Mouse (Mus musculus) forebrain, embryonic 12.5 days (tissue): ENCODE measurements at regions not wholly inside any gene's neighbourhood (a gene's known extent, or its start where the extent isn't known, plus 50 kb on each side); places are given as distances from the start of the nearest gene placed in this dataset.

Experiments used
- ATAC-seq: fragments of 200-750 bp; cut with Nextera tagmentation; 2 replicates; pipeline ENCODE4 v1.8.0; 2017; ENCODE audit warnings: moderate TSS enrichment; ENCODE audit not compliant: low FRiP score
- H3K27ac ChIP-seq: fragments of 300-500 bp; sonication (generic); 2 replicates; pipeline ENCODE4 v1.5.1; 2016; ENCODE audit warnings: mild to moderate bottlenecking
- H3K27me3 ChIP-seq: fragments of 300-500 bp; sonication (generic); 2 replicates; pipeline ENCODE4 v1.6.1; 2016; ENCODE audit warnings: mild to moderate bottlenecking
- H3K36me3 ChIP-seq: fragments of 300-500 bp; sonication (generic); replicated peaks from 2 replicates; pipeline ENCODE4 v1.6.1; 2016; ENCODE audit warnings: mild to moderate bottlenecking
- H3K4me1 ChIP-seq: fragments of 300-500 bp; sonication (generic); 2 replicates; pipeline ENCODE4 v1.6.1; 2016
- H3K4me2 ChIP-seq: fragments of 300-500 bp; sonication (generic); 2 replicates; pipeline ENCODE4 v1.6.1; 2016; ENCODE audit warnings: mild to moderate bottlenecking, moderate library complexity
- H3K4me3 ChIP-seq: fragments of 300-500 bp; sonication (generic); replicated peaks from 2 replicates; pipeline ENCODE4 v1.5.1; 2016; ENCODE audit warnings: mild to moderate bottlenecking
- H3K9ac ChIP-seq: fragments of 300-500 bp; sonication (generic); 2 replicates; pipeline ENCODE4 v1.6.1; 2016; ENCODE audit warnings: mild to moderate bottlenecking
- H3K9me3 ChIP-seq: fragments of 300-500 bp; sonication (generic); 2 replicates; pipeline ENCODE4 v1.6.1; 2016
- WGBS: fragments of 180-500 bp; shearing (Covaris S2); methylation state at CpG from one replicate; pipeline ENCODE4 v1.1.7; 2016; 5-methylcytosine and 5-hydroxymethylcytosine counted together

DNA sequence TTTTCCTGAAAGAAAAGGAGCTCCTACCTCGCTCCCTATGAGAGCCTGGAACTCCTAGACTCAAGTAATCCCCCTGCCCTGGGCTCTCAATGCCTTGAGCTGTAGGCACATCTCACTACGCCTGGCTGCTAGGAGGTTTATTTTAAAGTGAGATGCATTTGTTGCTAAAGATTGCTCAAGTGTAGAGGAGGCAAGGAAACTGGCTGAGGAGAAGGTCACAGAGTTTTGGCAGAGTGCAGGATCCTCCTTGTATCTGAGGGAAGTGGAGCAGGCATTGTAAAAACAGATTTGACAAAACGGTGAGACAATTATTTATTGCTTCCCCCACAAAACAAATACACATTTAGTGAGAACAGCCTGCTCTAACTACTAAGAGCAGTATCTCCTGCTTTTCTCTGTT lies 228.7 kb downstream of the Gm5426 start:
- no peaks in the 10 kb centered on the region for H3K9me3 ChIP-seq
- no peaks in the 10 kb centered on the region for H3K27me3 ChIP-seq
- no peaks in the 10 kb centered on the region for H3K4me1 ChIP-seq
- H3K9ac ChIP-seq, result no peak overlapping the region
- no peak overlapping the region for H3K4me3 ChIP-seq
- 72% methylated on average over 3 of the region's 3 CpGs for WGBS
- no peak overlapping the region for H3K27ac ChIP-seq
- no peak for ATAC-seq
- no peaks in the 10 kb centered on the region for H3K36me3 ChIP-seq
- no peak overlapping the region for H3K4me2 ChIP-seq

DNA sequence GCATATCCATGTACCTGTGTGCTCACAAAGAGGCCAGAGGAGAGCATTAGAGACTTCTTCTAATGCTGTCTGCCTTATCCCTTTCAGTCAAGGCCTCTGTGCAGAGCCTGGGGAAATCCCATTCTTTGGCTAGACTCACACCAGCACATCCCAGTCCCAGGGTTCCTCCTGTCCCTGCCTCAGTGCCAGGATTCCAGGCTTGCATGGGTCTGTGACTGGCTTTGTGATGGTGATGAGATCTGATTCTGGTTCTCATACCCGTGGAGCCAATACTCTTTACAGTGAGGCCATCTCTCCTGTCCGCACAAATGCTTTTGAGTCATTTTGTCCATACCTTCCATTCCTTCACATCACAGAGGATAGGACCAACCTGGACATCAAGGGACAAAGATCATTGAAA lies 230.5 kb downstream of the Gm5426 start:
- Histone ChIP-seq H3K9ac (no peak overlapping the region), H3K27ac (no peak overlapping the region), H3K4me1 (peaks cover 10% of the 10 kb centered on the region), H3K27me3 (no peaks in the 10 kb centered on the region), H3K36me3 (no peaks in the 10 kb centered on the region), H3K9me3 (no peaks in the 10 kb centered on the region), H3K4me2 (no peak overlapping the region), H3K4me3 (no peak overlapping the region)
- 87% methylated on average over 2 of the region's 2 CpGs for WGBS
- ATAC-seq, result no peak

DNA sequence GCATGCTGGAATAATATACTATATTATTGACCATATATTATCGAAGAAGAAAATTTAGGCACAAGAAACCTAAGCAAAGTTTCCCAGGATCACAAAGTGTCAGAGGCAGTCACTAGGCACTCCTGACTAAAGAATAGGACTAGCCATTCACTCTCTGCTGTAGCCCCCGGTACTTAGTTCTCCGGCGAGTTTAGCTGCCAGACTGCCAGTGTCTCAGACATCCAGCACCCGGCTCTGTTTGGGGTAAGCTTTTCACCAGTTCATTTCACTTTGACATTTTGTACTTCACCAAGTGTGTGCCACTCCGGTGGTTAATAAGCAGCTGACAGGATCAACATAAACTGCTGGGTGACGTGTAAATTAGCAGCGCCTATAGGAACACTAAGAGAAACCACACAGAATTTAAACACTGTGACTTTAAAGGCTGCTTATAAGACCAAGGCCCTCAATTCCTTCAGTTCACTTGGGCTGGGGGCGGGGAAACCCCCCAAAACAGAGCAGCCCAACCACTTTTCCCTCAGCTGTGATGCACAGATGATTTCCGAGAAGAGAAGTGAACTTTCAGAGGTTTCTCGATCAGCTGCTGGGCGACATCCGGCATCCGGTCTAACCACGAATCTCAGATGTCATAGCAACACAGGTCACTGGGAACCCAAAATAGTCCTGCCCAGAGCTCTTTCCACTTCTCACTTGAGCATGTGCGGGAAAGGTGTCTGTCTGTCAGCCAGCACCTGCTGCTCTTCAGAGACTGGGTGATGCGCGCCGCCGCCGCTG lies 234.3 kb downstream of the Gm5426 start:
- Histone ChIP-seq H3K27ac (no peak overlapping the region), H3K4me1 (peaks cover 16% of the 10 kb centered on the region), H3K4me2 (no peak overlapping the region), H3K27me3 (no peaks in the 10 kb centered on the region), H3K9ac (no peak overlapping the region), H3K36me3 (no peaks in the 10 kb centered on the region), H3K9me3 (no peaks in the 10 kb centered on the region), H3K4me3 (no peak overlapping the region)
- no peak; the same call in 1 of the 2 replicates for ATAC-seq
- 65% methylated on average over 21 of the region's 21 CpGs for WGBS

DNA sequence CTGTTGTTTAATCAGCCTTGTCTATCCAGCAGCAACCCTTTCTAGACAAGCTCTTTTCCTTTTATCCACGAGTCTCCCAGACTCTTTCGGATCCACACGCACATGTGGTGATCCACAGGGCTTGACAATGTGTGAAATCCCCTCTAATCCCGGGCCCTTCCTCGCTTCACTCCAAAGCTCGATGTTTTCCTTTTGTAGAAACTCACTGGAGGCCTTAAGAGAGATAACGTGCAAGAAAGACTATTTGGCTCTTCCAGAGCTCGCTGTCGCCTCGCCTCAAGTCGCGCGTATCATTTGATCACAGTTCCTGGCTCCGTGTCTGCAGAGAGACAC lies 234.9 kb downstream of the Gm5426 start:
- WGBS, result 68% methylated on average over 14 of the region's 14 CpGs
- H3K4me3 ChIP-seq, result no peak overlapping the region
- peaks cover 16% of the 10 kb centered on the region for H3K4me1 ChIP-seq
- H3K9ac ChIP-seq, result no peak overlapping the region
- H3K9me3 ChIP-seq, result no peaks in the 10 kb centered on the region
- no peaks in the 10 kb centered on the region for H3K36me3 ChIP-seq
- no peak overlapping the region for H3K27ac ChIP-seq
- no peak for ATAC-seq
- no peak overlapping the region for H3K4me2 ChIP-seq
- H3K27me3 ChIP-seq, result no peaks in the 10 kb centered on the region

DNA sequence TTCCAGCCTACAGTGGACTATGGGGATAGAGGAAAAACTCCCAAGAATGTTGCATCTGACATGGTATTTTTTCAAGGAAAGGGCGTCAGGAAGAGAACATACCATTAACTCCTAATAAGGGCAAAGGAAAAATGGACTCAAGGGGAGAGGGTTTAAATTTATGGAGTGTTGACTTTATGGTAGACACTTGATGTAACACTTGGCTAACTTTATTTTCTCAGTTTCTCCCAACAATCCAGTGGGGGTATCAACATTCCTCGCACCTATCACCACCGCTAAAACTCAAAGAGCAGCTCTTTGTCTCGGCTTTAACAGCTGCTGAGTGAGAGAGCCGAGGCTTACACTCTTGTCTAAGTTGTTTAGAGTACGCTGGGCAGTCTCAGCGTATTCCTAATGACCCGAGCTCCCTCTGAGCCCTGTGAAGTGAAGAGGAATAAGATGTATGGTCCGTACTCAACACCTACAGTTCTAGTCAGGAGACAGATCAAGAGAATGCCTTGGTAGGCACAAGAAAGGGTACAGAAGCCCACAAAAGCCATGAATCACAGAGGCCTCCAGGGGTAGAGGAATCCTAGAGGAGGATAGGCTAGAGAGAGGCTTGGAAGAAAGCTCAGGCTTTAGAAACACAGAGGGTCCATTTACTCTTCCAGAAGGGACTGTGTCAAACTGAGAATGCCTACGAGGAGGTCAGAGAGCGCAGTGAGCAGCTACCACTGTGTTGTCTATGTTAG lies 236.4 kb downstream of the Gm5426 start:
- no peaks in the 10 kb centered on the region for H3K36me3 ChIP-seq
- 71% methylated on average over 11 of the region's 11 CpGs for WGBS
- ATAC-seq, result no peak
- no peaks in the 10 kb centered on the region for H3K27me3 ChIP-seq
- no peak overlapping the region for H3K27ac ChIP-seq
- H3K9ac ChIP-seq, result no peak overlapping the region
- H3K9me3 ChIP-seq, result no peaks in the 10 kb centered on the region
- no peak overlapping the region for H3K4me3 ChIP-seq
- no peak overlapping the region for H3K4me2 ChIP-seq
- H3K4me1 ChIP-seq, result peaks cover 16% of the 10 kb centered on the region

DNA sequence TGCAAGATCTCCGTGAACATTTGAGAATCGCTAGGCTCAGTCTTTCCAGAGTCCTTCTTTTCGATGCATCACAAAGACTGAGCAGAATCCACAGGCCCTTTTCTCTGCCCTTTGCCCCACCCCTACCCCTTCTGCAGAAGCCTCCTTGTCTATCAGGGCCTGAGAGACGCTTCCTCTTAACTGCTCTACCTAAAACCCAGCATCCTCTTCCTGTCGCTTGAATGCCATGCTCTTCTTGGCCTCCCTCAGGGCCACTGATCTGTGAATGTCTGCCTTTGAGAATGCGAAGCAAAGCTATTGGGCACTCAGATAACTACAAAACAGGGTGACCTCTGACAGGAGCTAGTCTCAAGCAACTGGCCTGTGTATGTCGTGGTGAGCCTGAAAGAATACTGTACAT lies 237.1 kb downstream of the Gm5426 start:
- Histone ChIP-seq H3K36me3 (no peaks in the 10 kb centered on the region), H3K4me3 (no peak overlapping the region), H3K27ac (no peak overlapping the region), H3K27me3 (no peaks in the 10 kb centered on the region), H3K4me2 (no peak overlapping the region), H3K9me3 (no peaks in the 10 kb centered on the region), H3K9ac (no peak overlapping the region), H3K4me1 (peaks cover 16% of the 10 kb centered on the region)
- ATAC-seq, result no peak
- 76% methylated on average over 7 of the region's 7 CpGs for WGBS

DNA sequence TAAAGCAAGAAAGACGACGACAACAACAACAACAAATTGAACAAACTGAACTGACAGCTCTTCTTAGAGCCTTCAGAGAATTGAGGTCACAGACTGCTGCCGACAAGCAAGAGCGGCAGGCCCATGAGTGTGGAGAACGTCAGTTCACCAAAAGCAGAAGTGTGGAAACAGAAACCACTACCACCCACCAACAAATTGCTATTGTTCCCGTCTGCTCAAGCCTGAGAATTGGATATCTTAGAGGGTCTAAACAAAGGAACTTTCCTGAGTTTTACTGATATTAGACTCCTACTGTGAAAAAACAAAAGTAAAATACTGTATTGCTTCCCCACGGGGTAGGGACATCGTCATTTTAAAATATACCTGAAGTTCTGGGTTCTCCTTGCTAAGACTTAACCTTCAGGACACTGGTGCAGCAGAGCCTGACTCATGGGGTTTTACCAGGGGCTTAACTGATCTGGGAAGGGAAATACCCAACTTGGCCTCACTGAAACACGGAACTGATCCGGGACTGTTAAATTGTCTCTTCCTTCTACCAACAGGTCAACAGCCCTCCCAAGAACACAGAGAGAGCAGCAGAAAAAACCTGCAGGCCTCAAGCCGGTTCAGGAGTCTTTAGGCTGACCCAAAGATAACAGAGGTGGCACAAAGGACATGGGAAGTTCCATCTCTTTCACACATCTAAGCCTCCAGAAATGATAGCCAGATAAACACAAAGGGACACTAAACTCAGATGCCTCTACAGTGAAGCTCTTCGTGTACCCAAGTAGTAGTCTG lies 238.1 kb downstream of the Gm5426 start:
- Histone ChIP-seq H3K4me2 (no peak overlapping the region), H3K27me3 (no peaks in the 10 kb centered on the region), H3K36me3 (no peaks in the 10 kb centered on the region), H3K27ac (no peak overlapping the region), H3K4me1 (peaks cover 16% of the 10 kb centered on the region), H3K9me3 (no peaks in the 10 kb centered on the region), H3K4me3 (no peak overlapping the region), H3K9ac (no peak overlapping the region)
- ATAC-seq, result no peak
- WGBS, result 81% methylated on average over 12 of the region's 12 CpGs

DNA sequence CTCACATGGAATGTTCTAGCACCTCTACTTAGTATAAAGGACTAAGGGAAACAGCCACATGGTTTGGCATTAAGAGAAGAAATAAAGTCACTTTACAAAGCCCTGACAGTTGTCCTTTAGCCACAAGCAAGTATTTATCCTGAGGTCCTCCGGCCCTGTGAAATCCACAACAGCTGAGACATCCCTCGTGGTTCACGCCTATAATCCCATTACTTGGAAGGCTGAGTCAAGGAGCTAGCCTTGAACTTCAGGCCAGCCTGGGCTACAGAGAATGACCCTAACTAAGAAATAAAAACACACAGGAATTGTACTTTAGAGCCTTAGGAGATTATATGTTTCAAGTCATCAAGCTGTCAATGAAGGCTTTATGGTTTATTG lies 238.7 kb downstream of the Gm5426 start:
- H3K4me1 ChIP-seq, result peaks cover 16% of the 10 kb centered on the region
- 91% methylated on average over 3 of the region's 3 CpGs for WGBS
- no peak overlapping the region for H3K27ac ChIP-seq
- no peak overlapping the region for H3K4me3 ChIP-seq
- H3K9ac ChIP-seq, result no peak overlapping the region
- H3K9me3 ChIP-seq, result no peaks in the 10 kb centered on the region
- H3K4me2 ChIP-seq, result no peak overlapping the region
- H3K27me3 ChIP-seq, result no peaks in the 10 kb centered on the region
- ATAC-seq, result no peak
- H3K36me3 ChIP-seq, result no peaks in the 10 kb centered on the region

DNA sequence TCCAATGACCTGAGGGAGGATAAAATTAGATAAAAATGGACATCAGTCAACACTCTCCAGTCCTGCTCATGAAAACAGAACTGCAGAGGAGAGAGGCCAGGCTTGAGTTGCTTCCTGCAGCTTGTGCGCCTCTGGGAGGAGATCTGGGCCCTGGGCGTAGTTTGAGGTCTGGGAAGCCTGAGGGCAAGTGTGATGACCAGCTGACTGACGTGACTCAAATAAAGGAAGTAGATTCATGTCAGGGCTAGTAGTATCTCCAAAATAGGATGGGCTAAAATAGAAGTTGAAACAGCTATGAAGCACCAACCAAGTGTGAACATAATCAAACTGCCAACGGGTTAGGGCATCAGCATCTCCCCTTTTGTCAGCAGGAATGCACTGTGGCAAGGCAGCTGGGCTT lies 239.3 kb upstream of the Btg1 start:
- Histone ChIP-seq H3K36me3 (no peaks in the 10 kb centered on the region), H3K4me1 (0 out of 2 replicates have a peak, but pooled peaks cover 6% of the 10 kb centered on the region), H3K27me3 (no peaks in the 10 kb centered on the region), H3K27ac (no peak overlapping the region), H3K4me3 (no peak overlapping the region), H3K9ac (no peak overlapping the region), H3K4me2 (no peak overlapping the region), H3K9me3 (no peaks in the 10 kb centered on the region)
- 92% methylated on average over 4 of the region's 4 CpGs for WGBS
- ATAC-seq, result no peak

DNA sequence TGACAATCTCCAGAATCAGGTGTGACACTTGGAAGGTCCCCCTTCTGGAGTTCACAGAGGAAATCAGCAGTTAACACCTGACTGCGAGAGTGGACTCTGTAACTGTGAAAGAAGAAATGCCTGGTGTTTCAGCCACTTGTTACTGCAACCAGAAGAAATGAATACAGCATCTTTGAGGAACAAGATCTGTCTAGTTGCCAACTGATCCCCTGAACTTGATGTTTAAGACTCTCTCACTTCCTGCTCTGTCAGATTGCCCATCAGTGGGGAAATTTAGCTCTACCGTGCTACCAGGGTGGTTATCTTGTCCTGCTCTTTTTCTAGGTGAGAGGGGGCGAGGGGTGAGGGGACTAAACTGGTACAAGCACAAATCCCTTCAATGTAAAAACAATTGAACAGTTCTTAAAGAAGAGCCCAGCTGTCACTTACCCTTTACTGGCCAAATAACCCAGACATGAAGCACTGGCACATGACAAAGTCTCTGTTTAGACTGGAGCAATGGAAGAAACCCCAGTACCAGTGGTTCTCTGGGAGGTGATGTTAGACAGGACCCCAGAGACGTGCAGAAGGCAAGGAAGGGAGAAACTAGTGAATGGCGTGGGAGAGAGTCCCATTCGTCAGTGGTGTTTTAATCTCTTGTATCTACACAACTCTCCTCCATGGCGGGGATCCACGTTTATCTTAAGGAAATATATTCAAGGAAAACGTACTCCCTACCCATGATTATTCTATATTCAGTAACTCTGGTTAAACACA lies 237.6 kb upstream of the Btg1 start:
- Histone ChIP-seq H3K4me2 (no peak overlapping the region), H3K9me3 (no peaks in the 10 kb centered on the region), H3K36me3 (no peaks in the 10 kb centered on the region), H3K27ac (no peak overlapping the region), H3K4me1 (no peaks in the 10 kb centered on the region), H3K27me3 (no peaks in the 10 kb centered on the region), H3K4me3 (no peak overlapping the region), H3K9ac (no peak overlapping the region)
- ATAC-seq, result no peak
- WGBS, result 84% methylated on average over 9 of the region's 9 CpGs

DNA sequence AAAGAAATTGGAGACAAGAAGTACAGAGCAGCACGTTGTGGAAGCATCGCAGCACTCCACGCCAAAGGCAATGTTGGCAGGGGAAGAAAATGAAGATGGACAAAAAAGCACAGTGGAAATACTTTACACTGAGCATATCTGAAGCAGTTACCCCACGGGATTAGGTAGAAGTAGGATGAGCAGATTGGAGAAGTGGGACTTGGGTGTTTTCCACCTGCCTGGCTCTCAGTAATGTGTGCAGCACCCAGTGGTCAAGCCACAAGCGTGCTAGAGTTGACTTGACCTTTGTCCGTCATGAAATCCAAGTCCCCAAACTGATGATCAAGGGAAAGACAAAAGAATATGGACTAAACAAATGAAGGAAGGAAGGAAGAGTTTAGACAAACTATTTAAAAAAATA lies 235.1 kb upstream of the Btg1 start:
- Histone ChIP-seq H3K9ac (no peak overlapping the region), H3K27me3 (no peaks in the 10 kb centered on the region), H3K4me1 (no peaks in the 10 kb centered on the region), H3K9me3 (no peaks in the 10 kb centered on the region), H3K36me3 (no peaks in the 10 kb centered on the region), H3K4me3 (no peak overlapping the region), H3K27ac (no peak overlapping the region), H3K4me2 (no peak overlapping the region)
- 90% methylated on average over 6 of the region's 6 CpGs for whole genome bisulfite sequencing
- ATAC-seq, result no peak

DNA sequence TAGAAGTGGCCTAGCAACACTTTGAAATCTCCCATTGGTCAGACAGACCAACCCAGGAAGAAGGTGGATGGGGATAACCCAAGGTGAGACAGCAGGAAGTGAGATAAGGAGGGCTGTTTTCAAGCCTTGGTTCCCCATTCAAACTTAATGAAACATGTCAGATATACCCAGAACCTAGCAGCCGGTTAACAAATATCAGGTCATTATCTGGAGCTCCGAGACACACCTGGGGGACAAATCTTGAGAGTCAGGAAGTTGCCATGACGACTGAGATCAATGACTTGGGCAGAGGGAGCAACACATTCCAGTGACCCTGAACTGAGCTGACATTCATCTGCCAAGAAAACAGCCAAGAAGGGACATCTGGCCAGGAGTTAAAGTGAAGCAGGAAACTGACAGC lies 225.1 kb upstream of the Btg1 start:
- no peak for ATAC-seq
- Histone ChIP-seq H3K9me3 (no peaks in the 10 kb centered on the region), H3K27me3 (no peaks in the 10 kb centered on the region), H3K4me1 (no peaks in the 10 kb centered on the region), H3K9ac (no peak overlapping the region), H3K36me3 (no peaks in the 10 kb centered on the region), H3K27ac (no peak overlapping the region), H3K4me3 (no peak overlapping the region), H3K4me2 (no peak overlapping the region)
- WGBS, result 71% methylated on average over 3 of the region's 3 CpGs
